Comparison of ENCODE assay signal across 14 mouse cellular contexts in genomic region chr19:47323096-47323849, GRCm38 (mm10).
DNase-seq lines count a peak whose midpoint lies in the region; ATAC-seq and TF ChIP-seq lines count a peak whose summit lies in the region.
"Had no signal": no experiment of that assay in that cellular context is flagged by ENCODE, and none has a peak within 500 bp of the region (broad histone marks: within the 10 kb centered on the region; RNA-seq: fewer than 3 reads in every experiment).

No protein-coding gene starts in this region.

- DNase-seq in forebrain, embryonic 10.5 days (ENCODE audit: extremely low spot score, low spot score), result no peak
- no peak for DNase-seq in forebrain, embryonic 14.5 days (ENCODE audit: low spot score)
- DNase-seq in kidney, adult 11 months, result no peak
- DNase-seq in right cerebral cortex, postnatal 10 days (ENCODE audit: low spot score in 2 of 2), result peak; percentile 58 to 62
- no peak for DNase-seq in right cerebral cortex, postnatal 14 days
- DNase-seq in thymus, adult 2 months, result no peak
- DNase-seq in layer of hippocampus, postnatal 14 days (ENCODE audit: low spot score in 2 of 2), result no peak
- DNase-seq: adrenal gland, postnatal 25 days; heart, postnatal 4 days; layer of hippocampus, adult 9-11 months; thymus, adult 18-20 months had no signal

- no peak overlapping the region for H3K9ac ChIP-seq in forebrain, embryonic 14.5 days (ENCODE audit: low read length)
- H3K9ac ChIP-seq in kidney, embryonic 15.5 days, result no peak overlapping the region
- H3K9ac ChIP-seq: liver, embryonic 15.5 days had no signal

- H3K27me3 ChIP-seq in forebrain, embryonic 10.5 days (ENCODE audit: poor library complexity, severe bottlenecking), result no peaks in the 10 kb centered on the region; the same call in 1 of the 2 replicates
- H3K27me3 ChIP-seq in forebrain, embryonic 14.5 days (replicated peaks; ENCODE audit: control insufficient read depth, insufficient read depth, low read length), result no peaks in the 10 kb centered on the region
- H3K27me3 ChIP-seq in kidney, embryonic 15.5 days, result no peaks in the 10 kb centered on the region
- no peaks in the 10 kb centered on the region for H3K27me3 ChIP-seq in thymus, adult 2 months (ENCODE audit: control insufficient read depth, insufficient read depth, low read length)
- H3K27me3 ChIP-seq: liver, embryonic 15.5 days had no signal

- H3K4me2 ChIP-seq in forebrain, embryonic 14.5 days (ENCODE audit: low read length), result no peak overlapping the region
- H3K4me2 ChIP-seq in kidney, embryonic 15.5 days, result no peak overlapping the region
- H3K4me2 ChIP-seq: liver, embryonic 15.5 days had no signal

- TF ChIP-seq CTCF in thymus, adult 2 months (IDR thresholded peaks at IDR 0.05; ENCODE audit: borderline replicate concordance, control insufficient read depth, extremely low read depth, insufficient read depth, low read length, poor library complexity), result no peak

- H3K27ac ChIP-seq in forebrain, embryonic 10.5 days, result peak overlapping the region; percentile 35; the same call in 1 of the 2 replicates
- no peak overlapping the region for H3K27ac ChIP-seq in forebrain, embryonic 14.5 days (ENCODE audit: low read depth, low read length)
- 0 out of 2 replicates have a peak overlapping the region, but pooled peaks have one; percentile 15 for H3K27ac ChIP-seq in kidney, embryonic 15.5 days
- no peak overlapping the region for H3K27ac ChIP-seq in thymus, adult 2 months (ENCODE audit: control insufficient read depth, insufficient read depth, low read length)
- H3K27ac ChIP-seq: heart, adult 2 months; liver, embryonic 15.5 days had no signal

- no peak for TF ChIP-seq POLR2A in thymus, adult 2 months (IDR thresholded peaks at IDR 0.05; ENCODE audit: control insufficient read depth, extremely low read depth, insufficient read depth, low read length, poor library complexity)

- ATAC-seq in forebrain, embryonic 14.5 days, result no peak
- ATAC-seq in kidney, embryonic 15.5 days (replicated peaks; ENCODE audit: low FRiP score), result no peak

- H3K36me3 ChIP-seq in forebrain, embryonic 10.5 days (replicated peaks), result no peaks in the 10 kb centered on the region
- H3K36me3 ChIP-seq in forebrain, embryonic 14.5 days (ENCODE audit: control insufficient read depth, insufficient read depth, low read length), result no peaks in the 10 kb centered on the region
- no peaks in the 10 kb centered on the region for H3K36me3 ChIP-seq in kidney, embryonic 15.5 days
- H3K36me3 ChIP-seq in thymus, adult 2 months (ENCODE audit: control insufficient read depth, insufficient read depth, low read length), result no peaks in the 10 kb centered on the region
- H3K36me3 ChIP-seq: liver, embryonic 15.5 days had no signal

- H3K4me3 ChIP-seq in forebrain, embryonic 10.5 days, result no peak overlapping the region
- no peak overlapping the region for H3K4me3 ChIP-seq in forebrain, embryonic 14.5 days (ENCODE audit: low read depth, low read length)
- H3K4me3 ChIP-seq in kidney, embryonic 15.5 days (replicated peaks), result no peak overlapping the region
- H3K4me3 ChIP-seq in thymus, adult 2 months (ENCODE audit: control insufficient read depth, insufficient read depth, low read length), result no peak overlapping the region
- H3K4me3 ChIP-seq: heart, adult 2 months; liver, embryonic 15.5 days had no signal

- 70% methylated on average over 11 of the region's 11 CpGs for WGBS in forebrain, embryonic 10.5 days
- WGBS in forebrain, embryonic 14.5 days, result 75% methylated on average over 11 of the region's 11 CpGs
- WGBS in kidney, embryonic 15.5 days, result 74% methylated on average over 11 of the region's 11 CpGs
- 93% methylated on average over 11 of the region's 11 CpGs for WGBS in thymus, adult 2 months

- H3K9me3 ChIP-seq in forebrain, embryonic 10.5 days, result no peaks in the 10 kb centered on the region
- H3K9me3 ChIP-seq in forebrain, embryonic 14.5 days (replicated peaks; ENCODE audit: control insufficient read depth, low read length), result no peaks in the 10 kb centered on the region
- H3K9me3 ChIP-seq in kidney, embryonic 15.5 days (replicated peaks), result no peaks in the 10 kb centered on the region
- H3K9me3 ChIP-seq: liver, embryonic 15.5 days had no signal

- peaks cover 62% of the 10 kb centered on the region for H3K4me1 ChIP-seq in forebrain, embryonic 10.5 days
- H3K4me1 ChIP-seq in forebrain, embryonic 14.5 days (ENCODE audit: control insufficient read depth, insufficient read depth, low read length), result peaks cover 9% of the 10 kb centered on the region
- H3K4me1 ChIP-seq in kidney, embryonic 15.5 days, result peaks cover 50% of the 10 kb centered on the region
- H3K4me1 ChIP-seq in thymus, adult 2 months (replicated peaks; ENCODE audit: control insufficient read depth, insufficient read depth, low read length), result peaks cover 4% of the 10 kb centered on the region

Comparison
In these comparisons a context has a peak if more than half of its experiments do, and no peak if none do; other contexts are left out.
1. DNase-seq: peak in right cerebral cortex, postnatal 10 days (2 of 2); none in forebrain, embryonic 10.5 days (single experiment), forebrain, embryonic 14.5 days (single experiment), kidney, adult 11 months (single experiment), right cerebral cortex, postnatal 14 days (single experiment), thymus, adult 2 months (single experiment) and layer of hippocampus, postnatal 14 days (0 of 2).
2. H3K27ac ChIP-seq: peak in forebrain, embryonic 10.5 days (single experiment) and kidney, embryonic 15.5 days (single experiment); none in forebrain, embryonic 14.5 days (single experiment) and thymus, adult 2 months (single experiment).